Mouse (Mus musculus): ENCODE measurements around the gene Fcor.

The Fcor gene

DNA sequence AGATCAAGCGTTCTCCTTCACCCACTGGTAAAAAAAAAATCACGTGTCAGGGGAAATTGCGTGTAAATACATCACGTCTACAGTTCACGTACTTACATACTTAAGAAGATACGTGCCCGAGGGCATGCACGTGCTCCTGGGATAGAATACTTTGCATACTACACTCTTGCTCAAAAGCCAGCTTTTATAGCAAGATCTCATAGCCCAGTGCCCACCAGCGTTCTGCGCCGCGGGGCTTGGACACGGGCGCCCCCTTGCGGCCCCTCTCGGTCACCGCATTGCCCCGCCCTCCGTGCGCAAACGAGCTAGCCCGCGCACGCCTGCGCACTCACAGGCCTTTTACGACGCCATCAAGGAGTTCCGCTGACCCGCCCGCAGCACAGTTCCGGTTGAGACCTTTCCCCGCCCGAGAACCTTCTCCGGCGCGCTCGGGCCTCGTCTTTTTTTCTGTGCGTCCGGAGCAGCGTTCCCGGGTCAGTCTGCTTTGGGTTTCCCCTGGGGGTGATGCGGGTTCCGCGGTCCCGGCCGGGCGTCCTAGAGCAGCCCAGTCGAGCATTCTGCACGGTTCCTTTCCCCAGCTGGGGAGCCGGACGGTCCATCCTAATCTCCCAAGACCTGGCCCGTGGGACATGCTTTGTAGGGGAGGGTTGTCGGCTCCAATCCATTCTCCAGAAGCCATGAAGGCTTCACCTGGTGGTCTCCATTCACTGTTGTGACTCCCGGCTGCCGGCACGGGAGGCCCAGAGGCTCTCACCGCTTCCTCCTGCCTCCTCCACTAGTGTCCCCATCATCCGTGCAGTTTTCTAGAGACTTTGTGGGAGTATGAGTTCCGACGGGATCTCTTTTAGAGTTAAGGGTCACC, 4.2 kb upstream of the Fcor start, which contains the start of gene Trappc5:
TSS of gene Trappc5 (plus strand) at position 169 of the 862 bp plus-strand sequence.
- in situ Hi-C loops (cut with MboI, MseI): loop anchor here (10.0 kb wide), 1 partner anchor 292 kb away; no protein-coding TSS in a partner anchor

DNA sequence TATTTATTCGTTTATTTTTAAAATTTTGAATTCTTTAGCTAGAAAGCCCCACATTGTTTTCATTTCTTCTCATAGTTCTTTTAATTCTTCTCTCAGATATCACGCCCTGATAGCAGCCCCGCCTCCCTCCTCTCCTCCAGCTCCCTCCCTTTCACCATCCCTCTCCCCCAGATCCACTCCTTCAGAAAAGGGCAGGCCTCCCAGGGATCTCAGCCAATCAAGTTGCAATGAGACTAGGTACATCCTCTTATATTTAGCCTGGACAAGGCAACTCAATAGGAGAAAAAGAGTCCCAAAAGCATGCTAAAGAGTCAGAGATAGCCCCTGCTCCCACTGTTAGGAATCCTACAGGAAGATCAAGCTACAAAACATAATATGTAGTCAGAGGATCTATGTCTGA, 2.5 kb upstream of the Fcor start:
- in situ Hi-C loops (cut with MboI, MseI): loop anchor here (5.0 to 10.0 kb wide), 3 partner anchors 42 to 290 kb away; partner anchors contain the start of genes Pex11g and Stxbp2

DNA sequence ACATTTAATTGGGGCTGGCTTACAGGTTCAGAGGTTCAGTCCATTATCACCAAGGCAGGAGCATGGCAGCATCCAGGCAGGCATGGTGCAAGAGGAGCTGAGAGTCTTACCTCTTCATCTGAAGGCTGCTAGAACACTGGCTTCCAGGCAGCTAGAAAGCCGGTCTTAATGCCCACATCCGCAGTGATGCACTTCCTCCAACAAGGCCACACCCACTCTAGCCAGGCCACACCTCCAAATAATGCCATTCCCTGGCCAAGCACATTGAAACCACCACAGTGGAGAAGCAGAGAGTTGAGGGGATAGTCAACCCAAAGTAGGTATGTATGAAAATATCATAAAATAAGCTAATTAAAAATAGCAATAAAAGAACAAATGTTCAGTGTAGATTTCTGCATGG, 1.8 kb downstream of the Fcor start:
- in situ Hi-C loops (cut with MboI, MseI): loop anchor here (5.0 to 10.0 kb wide), 3 partner anchors 38 to 286 kb away; partner anchors contain the start of genes Pex11g and Stxbp2

DNA sequence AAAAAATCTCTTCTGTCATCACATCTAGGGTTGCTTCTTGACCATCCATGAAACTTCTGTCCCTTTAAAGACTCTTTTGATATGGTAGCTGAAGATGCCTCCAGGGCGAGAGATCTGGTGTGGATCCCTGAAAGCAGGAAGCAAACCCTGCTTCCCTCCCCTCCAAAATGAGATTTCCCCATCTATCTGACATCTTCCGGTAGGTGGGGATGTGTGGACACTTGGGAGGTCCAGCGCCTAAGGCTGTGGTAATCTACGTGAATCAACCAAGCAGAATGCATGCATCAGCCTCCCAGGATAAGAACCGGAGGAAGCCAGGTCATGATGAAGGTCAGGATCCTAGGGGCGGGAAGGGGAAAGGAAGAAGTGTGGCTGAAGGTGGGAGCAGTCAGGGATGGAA, 6.7 kb downstream of the Fcor start, which contains the start of gene Mcemp1:
TSS of gene Mcemp1 (plus strand) at position 248 of the 400 bp plus-strand sequence.
- in situ Hi-C loops (cut with MboI, MseI): no loop called here

DNA sequence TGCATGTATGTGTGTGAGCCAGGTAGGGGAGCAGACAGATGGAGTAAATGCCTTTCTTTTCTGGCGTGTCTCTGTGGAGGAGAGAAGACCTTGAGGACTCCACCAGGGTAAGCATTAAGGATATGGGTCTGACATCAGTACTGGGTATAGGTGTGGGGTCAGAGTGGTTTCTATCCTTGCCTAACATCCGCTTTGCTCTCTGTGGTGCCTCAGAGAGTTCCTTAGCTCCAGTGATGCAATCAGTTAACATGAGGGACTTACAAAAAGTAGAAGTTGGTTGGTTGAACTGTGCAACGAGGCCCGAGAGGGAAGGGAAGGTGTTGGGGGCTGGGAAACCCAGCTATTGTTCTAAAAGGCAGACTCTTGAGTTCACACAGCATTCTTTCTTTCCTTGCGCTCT, 7.8 kb downstream of the Fcor start:
- in situ Hi-C loops (cut with MboI, MseI): no loop called here

DNA sequence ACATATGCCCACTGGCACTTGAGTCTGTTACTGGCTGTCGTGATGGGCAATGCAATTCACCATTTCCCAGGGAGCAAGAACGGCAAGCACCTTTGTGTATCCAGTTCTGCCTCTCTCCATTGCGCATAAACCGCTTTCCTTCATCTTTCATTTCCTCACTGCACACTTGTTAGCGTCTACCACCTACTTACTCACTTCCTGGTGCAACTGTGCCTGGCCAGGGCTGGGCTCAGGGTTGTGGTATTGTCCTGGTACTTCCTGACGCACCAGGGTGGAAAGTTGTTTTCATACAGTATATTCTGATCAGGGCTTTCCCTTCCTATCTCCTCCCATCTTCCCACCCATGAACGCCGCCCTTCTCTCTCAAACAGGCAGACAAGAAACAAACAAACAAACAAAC, 11.3 kb downstream of the Fcor start:
- in situ Hi-C loops (cut with MboI, MseI): no loop called here

DNA sequence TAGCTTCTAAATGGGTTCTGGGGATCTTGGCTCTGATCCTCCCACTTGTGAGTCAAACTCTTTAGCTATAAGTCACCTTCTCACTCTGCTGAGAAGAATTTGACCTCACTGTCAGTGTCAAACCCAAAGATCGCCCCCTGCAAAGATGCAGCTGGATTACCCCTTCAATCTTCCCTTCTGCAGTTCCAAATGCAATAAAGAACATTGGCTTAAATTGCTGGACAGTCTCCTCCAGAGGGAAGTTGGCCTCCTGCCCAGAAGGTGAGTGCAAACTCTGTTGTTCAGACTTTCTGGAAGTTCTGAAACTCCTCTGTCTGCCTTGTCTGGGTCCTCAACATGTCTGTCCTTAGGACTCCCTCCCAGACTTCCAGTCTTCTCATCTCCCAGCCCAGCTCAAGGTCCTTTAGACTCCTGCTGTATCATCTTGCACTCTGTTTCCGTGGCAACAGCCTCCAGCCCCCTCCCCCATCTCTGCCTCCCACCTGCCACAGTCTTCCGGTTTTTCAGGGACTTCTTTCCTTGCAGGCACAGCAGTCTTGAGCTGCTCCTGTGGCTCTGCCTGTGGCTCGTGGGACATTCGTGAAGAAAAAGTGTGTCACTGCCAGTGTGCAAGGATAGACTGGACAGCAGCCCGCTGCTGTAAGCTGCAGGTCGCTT, 15.3 kb downstream of the Fcor start:
- in situ Hi-C loops (cut with MboI, MseI): no loop called here

DNA sequence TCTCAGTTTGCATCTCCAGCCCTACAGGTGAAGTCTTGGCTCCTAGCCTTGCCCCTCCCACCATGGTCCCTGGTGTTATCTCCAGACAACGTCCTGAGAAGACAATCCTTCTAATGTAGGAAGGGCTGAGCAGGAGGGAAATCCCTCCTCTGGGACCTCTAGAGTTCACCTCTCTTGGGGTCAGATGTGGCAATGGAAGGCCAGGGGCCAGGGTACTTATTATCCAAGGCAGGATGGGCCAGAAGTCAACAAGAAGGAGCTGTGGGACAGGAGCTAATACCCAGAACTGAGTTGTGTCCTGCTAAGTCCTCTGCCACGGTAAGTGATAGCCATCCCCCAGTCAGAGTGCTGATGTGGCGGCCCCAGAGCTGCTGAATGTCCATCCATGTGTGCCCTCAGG, 16.6 kb downstream of the Fcor start, which contains the start of gene Retn:
TSS of gene Retn (plus strand) at position 245 of the 400 bp plus-strand sequence.
- in situ Hi-C loops (cut with MboI, MseI): no loop called here

DNA sequence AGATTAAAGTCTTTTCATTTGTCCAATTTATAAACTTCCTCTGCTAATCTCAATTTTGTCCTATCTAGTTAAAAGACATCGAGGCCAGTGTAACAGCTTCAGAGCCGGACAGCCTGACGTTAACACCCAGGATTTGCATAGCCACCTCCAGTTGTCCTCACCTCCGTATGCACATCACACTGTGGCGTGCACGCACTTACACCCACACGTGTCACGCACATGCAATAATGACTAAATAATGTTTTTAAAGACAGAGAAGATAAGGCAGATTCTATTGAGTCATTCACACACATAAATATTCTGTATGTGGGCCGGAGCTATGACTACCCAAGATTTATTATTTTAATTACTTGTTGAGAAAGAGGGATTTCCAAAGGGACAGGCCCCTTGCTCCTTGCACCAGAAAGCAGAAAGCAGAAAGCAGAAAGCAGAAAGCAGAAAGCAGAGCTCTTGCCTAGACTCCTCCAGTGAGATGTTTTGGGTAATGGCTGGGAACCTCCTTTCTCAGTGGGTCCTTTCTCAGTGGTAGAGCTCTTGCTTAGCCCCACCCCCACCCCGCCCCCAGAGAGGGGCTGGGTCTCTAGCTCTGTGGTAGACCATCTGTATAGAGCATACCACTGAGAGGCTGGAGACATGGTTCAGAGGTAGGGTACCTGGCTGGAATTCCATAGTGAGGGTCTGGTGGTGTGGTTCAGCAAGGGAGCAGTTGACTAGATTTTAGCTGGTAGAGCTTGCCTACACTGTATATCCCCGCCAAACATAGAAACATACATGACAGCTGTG, 17.2 kb downstream of the Fcor start:
- in situ Hi-C loops (cut with MboI, MseI): no loop called here

DNA sequence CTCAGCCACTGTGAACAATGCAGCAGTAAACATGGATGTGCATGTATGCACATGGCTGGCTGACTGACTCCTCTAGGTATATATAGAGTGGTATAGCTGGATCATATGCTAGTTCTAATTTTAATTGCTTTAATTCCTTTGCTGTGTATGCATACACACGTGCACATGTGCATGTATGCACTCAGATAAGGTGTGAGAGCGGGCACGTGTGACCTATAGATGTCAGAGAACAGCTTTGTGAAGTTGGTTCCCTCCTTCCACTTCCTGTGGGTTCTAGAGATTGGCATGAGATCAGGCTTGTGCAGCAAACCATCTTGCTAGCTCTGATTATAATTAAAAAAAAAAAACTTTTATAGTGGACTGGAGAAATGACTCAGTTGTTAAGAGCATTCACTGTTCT, 19.3 kb downstream of the Fcor start:
- in situ Hi-C loops (cut with MboI, MseI): no loop called here

DNA sequence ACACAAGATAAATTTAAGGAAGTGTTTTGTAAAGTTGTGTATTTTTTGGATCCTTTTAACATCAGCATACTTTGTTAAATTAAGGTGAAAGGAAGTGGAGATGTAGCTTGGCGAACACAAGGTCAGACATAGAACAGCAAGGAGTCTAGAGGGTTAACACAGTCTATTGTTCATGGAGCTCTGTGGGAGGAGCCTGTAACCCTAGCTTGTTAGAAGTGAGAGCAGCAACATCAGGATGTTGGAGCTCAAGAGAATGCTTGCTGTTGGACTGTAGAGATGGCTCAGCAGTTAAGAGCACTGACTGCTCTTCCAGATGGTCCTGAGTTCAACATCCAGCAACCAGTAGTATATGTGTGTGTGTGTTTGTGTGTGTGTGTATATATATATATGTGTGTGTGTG, 23.2 kb downstream of the Fcor start:
- in situ Hi-C loops (cut with MboI, MseI): no loop called here

DNA sequence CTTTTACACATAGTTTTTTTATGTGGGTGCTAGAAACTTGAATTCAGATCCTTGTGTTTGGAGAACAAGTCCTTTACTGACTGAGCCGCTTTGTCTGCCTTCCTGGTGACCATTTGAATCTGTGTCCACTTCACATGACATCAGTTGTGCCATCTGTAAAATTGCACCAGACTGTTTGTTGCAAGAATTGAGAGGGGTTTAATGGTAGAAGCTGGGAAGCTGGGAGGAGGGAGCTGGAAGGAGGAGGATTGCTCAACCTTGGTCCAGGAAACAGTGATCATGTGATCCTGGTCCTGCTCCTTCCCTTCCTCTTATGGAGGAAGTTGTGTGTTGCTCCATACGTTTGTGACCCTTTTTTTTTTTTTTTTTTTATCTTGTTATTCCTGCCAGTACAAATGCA, 23.9 kb downstream of the Fcor start:
- in situ Hi-C loops (cut with MboI, MseI): no loop called here

DNA sequence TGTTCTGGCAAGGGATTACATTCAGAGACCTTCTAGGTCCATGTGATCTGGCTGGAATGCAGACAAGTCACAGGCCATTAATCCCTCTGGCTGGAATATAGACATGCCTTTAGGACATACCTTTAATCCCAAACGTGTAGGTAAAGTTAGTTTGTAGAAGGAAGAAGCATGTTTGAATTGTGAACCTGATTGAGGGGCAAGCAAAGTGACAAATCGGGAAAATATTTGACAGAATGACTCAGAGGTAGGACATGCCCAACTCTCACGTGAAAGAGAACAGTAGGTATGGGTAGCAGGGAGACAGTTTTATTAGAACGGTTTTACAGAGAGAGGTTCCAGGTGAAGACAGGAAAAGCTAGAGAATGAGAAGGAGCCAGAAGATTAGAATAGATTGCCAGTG, 24.6 kb downstream of the Fcor start:
- in situ Hi-C loops (cut with MboI, MseI): no loop called here

DNA sequence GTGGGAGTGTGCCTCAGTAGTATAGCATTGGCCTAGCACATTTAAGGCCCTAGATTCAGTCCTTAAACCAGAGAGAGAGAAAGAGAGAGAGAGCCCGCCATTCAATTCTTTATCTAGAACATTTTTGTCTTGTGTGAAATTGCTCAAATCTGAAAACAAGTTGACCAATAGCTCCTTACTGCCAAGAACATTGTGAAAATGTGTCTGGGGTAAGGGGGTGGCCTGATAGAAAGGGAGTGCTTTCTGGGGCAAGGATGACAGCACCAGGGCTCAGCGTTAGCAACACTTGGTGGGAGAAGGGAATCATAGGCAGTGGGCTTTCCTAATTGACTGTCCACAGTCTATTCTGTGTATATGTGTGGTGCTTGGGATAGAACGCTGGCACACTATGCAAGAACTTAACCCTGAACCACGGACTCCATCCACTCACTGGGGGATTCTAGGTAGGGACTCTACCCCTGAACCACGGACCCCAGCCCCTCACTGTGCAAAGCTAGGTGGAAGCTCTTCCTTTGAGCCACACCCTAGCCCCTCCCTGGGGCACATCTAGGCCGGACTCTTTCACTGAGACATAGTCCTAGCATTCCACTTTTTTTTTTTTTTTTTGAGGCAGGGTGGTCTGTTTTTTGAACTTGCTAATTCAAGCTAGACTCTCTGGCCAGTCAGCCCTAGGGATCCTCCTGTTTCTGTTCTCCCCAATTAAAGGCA, 25.2 kb downstream of the Fcor start:
- in situ Hi-C loops (cut with MboI, MseI): no loop called here

DNA sequence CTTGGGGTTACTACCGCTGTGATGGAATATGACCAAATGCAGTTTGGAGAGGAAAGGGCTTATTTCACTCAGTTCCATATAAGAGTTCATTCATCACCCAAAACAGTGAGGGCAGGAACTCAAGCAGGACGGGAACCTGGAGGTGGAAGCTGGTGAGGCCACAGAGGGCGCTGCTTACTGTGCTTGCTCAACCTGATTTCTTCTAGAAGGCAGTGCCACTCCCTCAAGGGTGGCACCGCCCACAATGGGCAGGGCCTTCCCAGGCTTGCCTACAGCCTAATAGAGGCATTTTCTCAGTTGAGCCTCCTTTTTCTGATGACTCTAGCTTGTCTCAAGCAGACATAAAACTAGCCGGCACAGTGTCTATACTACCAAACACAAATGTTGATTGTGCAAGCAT, 26.4 kb downstream of the Fcor start:
- in situ Hi-C loops (cut with MboI, MseI): no loop called here

DNA sequence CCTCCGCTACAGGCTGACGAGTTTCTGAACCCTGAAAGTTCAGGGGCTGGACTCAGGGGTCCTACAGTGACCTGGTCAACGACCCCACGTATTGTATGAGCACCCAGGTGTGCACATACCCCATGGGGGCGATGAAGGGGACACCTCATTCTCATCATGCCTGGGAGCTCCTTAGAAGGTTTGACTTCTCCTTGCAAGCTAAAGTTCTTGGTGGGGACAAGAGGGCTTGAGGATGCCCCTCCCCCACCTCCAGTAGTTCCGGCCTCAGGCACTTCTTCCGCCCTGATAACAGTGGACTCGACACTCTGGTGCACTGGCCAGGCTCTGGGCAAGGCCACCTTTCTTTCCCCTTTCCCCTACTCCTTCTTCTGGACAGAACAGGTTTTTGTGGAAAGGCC, 40.7 kb downstream of the Fcor start:
- in situ Hi-C loops (cut with MboI, MseI): loop anchor here (5.0 kb wide), 1 partner anchor 41 kb away; the partner anchor contains the start of gene Fcor

DNA sequence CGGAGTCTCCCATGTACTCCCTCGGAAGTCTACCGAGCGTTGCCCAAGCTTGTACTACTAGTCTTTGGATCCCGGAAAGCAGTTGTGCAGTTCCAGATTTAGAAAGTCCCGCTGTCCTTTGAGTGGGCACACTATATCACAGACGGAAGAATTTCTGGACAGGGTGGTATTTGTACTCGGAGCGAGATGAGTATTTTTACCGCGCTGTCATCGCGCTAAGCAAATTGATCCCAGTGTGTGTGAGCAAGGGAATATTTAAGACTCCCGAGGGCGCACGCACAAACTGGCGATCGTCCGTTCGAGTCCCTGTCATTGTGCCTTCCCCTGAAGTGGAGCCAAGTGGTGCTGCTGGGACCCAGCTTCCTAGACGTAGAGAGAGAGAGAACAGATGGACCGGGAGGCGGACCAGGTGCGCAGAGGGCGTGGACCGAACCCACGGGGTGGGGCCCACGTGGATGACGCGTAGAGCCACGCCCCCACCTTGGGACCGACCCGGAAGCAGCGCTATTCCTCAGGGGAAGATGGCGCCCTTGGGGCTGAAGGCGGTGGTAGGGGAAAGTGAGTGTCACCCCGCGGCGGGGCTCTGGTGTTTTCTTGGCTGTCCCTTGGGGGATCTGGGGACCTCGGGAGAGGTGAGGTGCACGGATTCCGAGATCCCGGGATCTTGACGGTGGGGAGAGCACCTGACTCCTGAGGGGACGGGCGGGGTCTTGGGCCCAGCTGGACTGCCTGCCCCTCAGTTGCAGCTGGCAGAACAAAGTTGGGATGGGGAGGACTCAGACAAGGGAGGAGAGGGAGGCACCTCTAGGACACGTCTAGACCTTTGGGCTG, 41.3 kb downstream of the Fcor start, which contains the start of gene Stxbp2:
TSS of gene Stxbp2 (plus strand) at position 309 of the 831 bp plus-strand sequence.
- in situ Hi-C loops (cut with MboI, MseI): loop anchor here (5.0 kb wide), 1 partner anchor 41 kb away; the partner anchor contains the start of gene Fcor

DNA sequence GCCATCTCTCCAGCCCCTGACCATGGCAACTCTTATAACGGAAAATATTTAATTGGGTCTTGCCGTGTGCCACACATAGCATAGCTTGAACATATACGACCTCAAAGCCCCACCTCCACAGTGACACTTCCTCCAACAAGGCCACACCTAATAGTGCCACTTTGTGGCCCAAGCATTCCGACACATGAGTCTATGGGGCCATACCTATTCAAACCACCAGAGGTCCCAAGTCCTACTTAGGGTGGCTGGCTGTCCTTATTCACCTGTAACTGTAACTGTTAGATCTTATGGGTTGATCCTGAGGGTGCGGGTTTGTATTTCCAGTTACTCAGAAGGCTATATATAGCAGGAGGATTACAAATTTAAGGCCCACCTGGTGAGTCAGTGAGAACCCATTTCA, 44.1 kb downstream of the Fcor start:
- in situ Hi-C loops (cut with MboI, MseI): loop anchor here (10.0 kb wide), 1 partner anchor 597 kb away; the partner anchor contains the start of gene Lrrc8e

DNA sequence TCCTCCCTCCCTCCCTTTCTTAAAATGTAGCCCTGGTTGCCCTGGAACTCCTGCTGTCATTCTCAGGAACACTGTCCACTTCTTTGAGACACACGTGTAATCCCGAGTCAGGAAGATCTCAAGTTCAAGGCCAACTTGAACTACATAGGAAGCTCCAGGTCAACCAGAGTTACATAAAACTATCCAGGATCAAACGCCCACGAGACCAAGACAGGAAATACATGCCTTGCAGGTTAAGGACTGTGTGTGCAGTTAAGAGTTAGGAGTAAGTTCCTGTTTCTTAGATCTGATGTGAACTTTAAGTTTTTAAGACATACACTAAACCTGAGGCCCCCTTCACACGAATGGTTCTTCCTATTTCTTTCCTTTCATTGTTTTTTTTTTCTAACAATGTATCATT, 45.2 kb downstream of the Fcor start:
- in situ Hi-C loops (cut with MboI, MseI): loop anchor here (10.0 kb wide), 1 partner anchor 598 kb away; the partner anchor contains the start of gene Lrrc8e

DNA sequence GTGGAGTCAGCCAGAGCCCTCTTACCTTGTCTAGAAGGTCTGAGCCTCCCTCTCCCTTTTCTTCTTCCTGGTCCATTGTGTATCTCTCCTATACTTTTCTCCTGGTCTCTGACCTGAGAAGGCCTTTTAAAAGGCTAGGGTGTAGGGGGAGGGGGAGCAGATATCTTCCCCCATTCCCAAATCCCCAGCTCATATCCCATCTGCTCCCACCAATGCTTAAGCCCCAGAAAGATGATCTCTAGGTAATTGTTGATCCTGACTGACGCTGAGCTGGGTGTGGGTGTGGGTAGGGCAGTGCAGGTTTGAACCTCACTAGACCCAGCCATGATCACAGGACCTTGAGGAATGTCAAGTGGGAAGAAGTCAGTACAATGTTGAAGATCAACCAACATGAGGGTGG, 46.7 kb downstream of the Fcor start, which contains the start of gene Pcp2:
TSS of gene Pcp2 (minus strand) at position 101 of the 400 bp plus-strand sequence.
- in situ Hi-C loops (cut with MboI, MseI): loop anchor here (10.0 kb wide), 1 partner anchor 599 kb away; the partner anchor contains the start of gene Lrrc8e

All from T-helper 1 cell (primary cell).